Mouse (Mus musculus) monocyte, adult 2 months (primary cell): ENCODE results near the gene Fam241b.
"Not testable (repeated sequence)": the region's sequence is repeated elsewhere in the genome, so short reads cannot be mapped to it uniquely, and the experiment has no call there.

Experiments
- DNase-seq, 2 experiments: peaks; one replicate each; pipeline ENCODE4 v3.0.0; 2022; ENCODE audit warnings: low spot score in 2 of 2, low read depth in 1 of 2

Fam241b gene

GRCm38 (mm10) chr10:62076248-62077134, 67.2 kb downstream of the Fam241b start:
- DNase-seq, result no peak

GRCm38 (mm10) chr10:62071346-62071745, 72.4 kb downstream of the Fam241b start:
- not testable (repeated sequence) for DNase-seq

GRCm38 (mm10) chr10:62070636-62071035, 73.1 kb downstream of the Fam241b start:
- no peak for DNase-seq

GRCm38 (mm10) chr10:62069946-62070345, 73.8 kb downstream of the Fam241b start:
- DNase-seq, result no peak

DNA sequence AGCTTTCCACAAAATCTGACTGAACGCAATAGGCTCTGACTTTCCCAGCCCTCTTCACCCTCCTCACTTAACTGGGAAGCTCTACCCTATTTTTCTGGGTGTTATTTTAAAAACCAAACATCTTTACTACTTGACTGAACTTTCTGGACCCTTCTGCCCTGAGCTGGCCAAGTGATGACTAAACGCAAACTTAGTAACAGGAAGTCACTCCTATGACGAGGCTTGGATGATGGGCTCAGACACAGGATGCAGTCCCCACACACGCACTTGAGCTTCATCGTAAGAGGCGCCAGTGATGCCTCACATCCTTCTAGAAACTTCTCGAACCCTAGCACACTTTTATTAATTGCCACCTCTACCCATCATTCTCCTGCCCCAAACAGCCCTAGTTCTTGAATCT, 74.3 kb downstream of the Fam241b start:
- no peak for DNase-seq

DNA sequence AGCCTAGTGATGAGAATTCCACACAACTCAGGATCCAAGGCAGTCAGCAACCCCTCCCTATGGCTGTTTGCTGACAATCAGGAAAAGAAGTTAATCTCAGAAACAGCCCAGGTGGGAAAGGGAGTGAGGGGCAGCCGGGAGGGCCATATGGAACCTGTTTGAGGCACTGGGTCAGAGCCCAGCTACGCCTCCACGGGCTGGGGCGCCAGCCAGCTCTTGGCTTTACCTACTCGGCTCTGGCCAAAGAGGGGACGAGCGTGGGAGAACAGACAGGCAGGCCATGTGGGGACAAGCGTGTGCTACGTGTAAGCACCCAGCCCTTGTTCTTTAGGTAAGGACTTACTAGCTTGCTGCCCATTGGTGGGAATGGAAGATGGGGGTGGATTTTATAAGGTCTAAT, 75.2 kb downstream of the Fam241b start:
- DNase-seq, result no peak

GRCm38 (mm10) chr10:62066213-62066612, 77.5 kb downstream of the Fam241b start:
- no peak for DNase-seq

DNA sequence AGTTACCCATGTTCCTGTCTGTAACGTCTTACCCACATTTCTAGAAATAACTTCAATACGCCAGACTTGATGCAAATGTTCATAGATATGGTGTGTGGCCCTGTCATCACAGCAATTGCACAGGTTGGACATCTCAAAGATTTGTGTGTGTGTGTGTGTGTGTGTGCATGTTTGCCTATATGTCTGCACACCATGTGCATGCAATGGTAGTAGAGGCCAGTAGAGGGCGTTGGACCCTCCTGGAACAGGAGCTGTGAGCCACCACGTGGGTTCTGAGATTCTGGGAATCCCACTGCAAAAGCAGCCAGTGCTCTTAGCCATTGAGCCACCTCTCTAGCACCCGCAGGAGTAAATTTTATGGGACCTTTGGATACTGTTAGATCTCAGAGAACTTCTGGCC, 80.9 kb downstream of the Fam241b start:
- DNase-seq, result no peak

DNA sequence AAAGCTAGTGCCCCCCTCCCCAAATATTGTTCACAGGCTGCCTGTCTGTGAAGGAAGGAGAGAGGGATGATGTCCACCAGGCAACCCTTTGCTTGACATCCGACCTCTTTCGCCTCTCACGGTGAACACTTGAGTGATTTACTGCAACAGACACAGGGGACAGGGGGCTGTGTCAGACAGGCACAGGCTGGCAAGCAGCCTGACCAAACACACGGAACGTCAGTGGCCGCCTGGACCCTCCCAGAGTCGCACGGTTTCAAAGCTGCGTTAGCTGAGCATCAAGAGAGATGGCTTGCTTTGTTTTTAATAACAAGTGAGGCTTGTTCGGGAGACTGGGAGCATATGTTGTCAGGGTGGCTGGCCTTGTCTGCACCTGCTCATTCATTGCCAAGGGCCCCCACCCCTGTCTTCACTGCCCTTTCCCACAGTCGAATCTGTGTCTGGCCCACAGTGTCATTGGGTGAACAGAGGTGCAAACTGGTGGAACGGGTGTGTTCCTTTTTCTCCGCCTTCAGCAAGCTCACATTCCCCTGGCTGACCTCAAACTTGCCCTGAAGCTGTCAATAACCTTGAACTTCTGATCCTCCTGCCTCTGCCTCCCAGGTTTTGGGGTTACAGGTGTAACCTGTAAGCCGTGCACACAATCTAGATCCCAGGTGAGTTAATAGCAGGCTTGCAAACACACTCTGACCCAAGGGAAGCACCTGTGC, 82.6 kb downstream of the Fam241b start:
- DNase-seq, result no peak

- DNase-seq, result no peak
Measured at GRCm38 (mm10) chr10:62060224-62060913, 83.4 kb downstream of the Fam241b start.

DNA sequence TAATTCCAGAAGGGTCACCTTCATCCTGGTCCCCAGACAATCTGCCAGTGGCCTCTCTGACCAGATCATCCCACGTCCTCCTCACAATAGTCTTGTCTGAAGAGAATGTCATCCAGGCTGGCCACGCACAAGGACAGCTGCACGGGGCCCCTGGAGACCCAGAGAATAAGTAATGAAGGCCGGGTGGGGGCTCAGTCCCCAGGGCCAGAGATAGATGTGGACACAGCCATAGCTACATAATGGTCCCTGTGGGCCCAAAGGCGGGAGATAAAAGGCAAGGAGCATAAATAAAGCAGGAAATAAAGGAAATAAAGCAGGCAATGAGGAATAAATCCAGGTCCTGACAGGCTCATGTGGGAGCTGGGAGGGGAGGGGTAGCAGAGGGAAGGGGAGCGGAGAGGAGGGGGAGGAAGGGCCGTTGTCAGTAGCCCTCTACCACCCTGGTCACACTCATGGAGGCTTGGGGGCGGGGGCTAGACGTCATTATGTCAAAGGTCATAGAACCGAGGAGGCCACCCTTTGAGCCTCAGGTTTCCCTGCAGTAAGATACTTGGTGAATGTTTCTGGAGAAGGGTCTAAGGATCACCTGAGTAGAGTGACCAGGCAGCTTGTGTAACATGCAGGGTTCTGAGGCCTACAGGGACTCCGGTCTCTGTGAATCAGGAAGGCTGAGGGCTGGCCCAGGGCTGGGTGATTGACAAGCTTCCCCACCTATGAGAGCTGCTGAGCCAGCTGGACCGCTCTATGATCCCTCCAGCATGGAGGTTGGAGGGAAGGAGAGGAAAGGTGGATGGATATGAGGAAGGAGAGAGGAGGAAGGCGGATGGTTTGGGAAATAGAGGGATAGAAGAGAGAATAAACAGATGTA, 85.0 kb downstream of the Fam241b start:
- DNase-seq, result no peak
